Mouse (Mus musculus) ES-Bruce4 (cell line): ENCODE measurements around the gene Dnmt1. TPM values are rescaled to one million over a fixed set of nuclear protein-coding genes. Genes with fewer than 3 reads are reported as not detected.
A peak's percentile ranks its signal among the peaks of the same experiment; 100 is the strongest.
"Not testable (repeated sequence)": the region's sequence is repeated elsewhere in the genome, so short reads cannot be mapped to it uniquely, and the experiment has no call there.

Experiments used
- H3K27ac ChIP-seq: 2 replicates; pipeline ENCODE4 v1.5.1; 2012; ENCODE audit warnings: low read length, inconsistent platforms; ENCODE audit not compliant: insufficient read depth
- H3K27me3 ChIP-seq: 2 replicates; pipeline ENCODE4 v1.6.1; 2012; ENCODE audit warnings: mild to moderate bottlenecking, low read length, inconsistent platforms; ENCODE audit not compliant: control insufficient read depth, poor library complexity, insufficient read depth, severe bottlenecking
- H3K36me3 ChIP-seq: 2 replicates; pipeline ENCODE4 v1.6.1; 2012; ENCODE audit warnings: inconsistent platforms, mild to moderate bottlenecking, low read length, moderate library complexity; ENCODE audit not compliant: control insufficient read depth, poor library complexity, insufficient read depth, severe bottlenecking
- H3K4me1 ChIP-seq: one replicate; pipeline ENCODE4 v1.8.1; 2011; ENCODE audit warnings: low read length; ENCODE audit not compliant: control insufficient read depth, insufficient read depth
- H3K4me3 ChIP-seq: 2 replicates; pipeline ENCODE4 v1.5.1; 2011; ENCODE audit warnings: low read depth, mild to moderate bottlenecking, low read length
- H3K9ac ChIP-seq: 2 replicates; pipeline ENCODE4 v1.6.1; 2012; ENCODE audit warnings: low read depth, mild to moderate bottlenecking, inconsistent platforms; ENCODE audit not compliant: poor library complexity, severe bottlenecking
- H3K9me3 ChIP-seq: replicated peaks from 2 replicates; pipeline ENCODE4 v1.6.1; 2012; ENCODE audit warnings: mild to moderate bottlenecking, low read length, inconsistent platforms; ENCODE audit not compliant: control insufficient read depth, poor library complexity, insufficient read depth, severe bottlenecking
- CTCF ChIP-seq: IDR thresholded peaks from one replicate; pipeline ENCODE4 v1.8.1; 2011; ENCODE audit warnings: low read depth, low read length
- EP300 ChIP-seq: IDR thresholded peaks from 2 replicates; pipeline ENCODE4 v1.6.1; 2011; ENCODE audit warnings: low read depth, low read length; ENCODE audit not compliant: insufficient read depth
- POLR2A ChIP-seq: IDR thresholded peaks from one replicate; pipeline ENCODE4 v1.8.1; 2011; ENCODE audit warnings: low read length; ENCODE audit not compliant: insufficient read depth
- polyA plus RNA-seq: library from polyadenylated mRNA; stranded (reverse); fragments of >200 nt; gene quantifications from 2 replicates; pipeline ENCODE4 v1.2.4, GENCODE M21; 2011; ENCODE audit warnings: low read depth; ENCODE audit not compliant: missing spikeins, insufficient read depth, insufficient read length

The Dnmt1 gene
- polyA plus RNA-seq, 1 experiment = 120 TPM

- TF ChIP-seq EP300 (no peak), POLR2A (no peak), CTCF (peak; percentile 71)
Measured at GRCm38 (mm10) chr9:21000811-21001210, 41.1 kb upstream of the Dnmt1 start.

GRCm38 (mm10) chr9:20998337-20998736 is 38.6 kb upstream of the Dnmt1 start:
- H3K9ac ChIP-seq, H3K9me3 ChIP-seq, H3K36me3 ChIP-seq, H3K4me1 ChIP-seq, H3K27ac ChIP-seq, H3K27me3 ChIP-seq, H3K4me3 ChIP-seq: not testable (repeated sequence)

More at GRCm38 (mm10) chr9:21000811-21001210, 41.1 kb upstream of the Dnmt1 start:
- Histone ChIP-seq H3K9me3 (no peaks in the 10 kb centered on the region), H3K36me3 (peaks cover 6% of the 10 kb centered on the region; the same call in 1 of the 2 replicates), H3K9ac (peak overlapping the region; percentile 81; the same call in 1 of the 2 replicates), H3K27ac (peak overlapping the region; percentile 58; the same call in 1 of the 2 replicates), H3K27me3 (no peaks in the 10 kb centered on the region), H3K4me1 (no peaks in the 10 kb centered on the region), H3K4me3 (no peak overlapping the region)

GRCm38 (mm10) chr9:20997065-20997464 is 37.4 kb upstream of the Dnmt1 start:
- Histone ChIP-seq H3K4me1 (no peaks in the 10 kb centered on the region), H3K9ac (no peak overlapping the region), H3K27ac (no peak overlapping the region), H3K27me3 (no peaks in the 10 kb centered on the region), H3K4me3 (no peak overlapping the region), H3K36me3 (no peaks in the 10 kb centered on the region), H3K9me3 (no peaks in the 10 kb centered on the region)
- TF ChIP-seq EP300 (no peak), CTCF (no peak), POLR2A (no peak)

GRCm38 (mm10) chr9:20995069-20995468 is 35.4 kb upstream of the Dnmt1 start:
- no peak overlapping the region for H3K27ac ChIP-seq
- no peaks in the 10 kb centered on the region for H3K27me3 ChIP-seq
- no peaks in the 10 kb centered on the region for H3K9me3 ChIP-seq
- no peak overlapping the region for H3K9ac ChIP-seq
- no peak overlapping the region for H3K4me3 ChIP-seq
- H3K4me1 ChIP-seq = peaks cover 4% of the 10 kb centered on the region
- TF ChIP-seq EP300 (no peak), CTCF (no peak), POLR2A (no peak)
- H3K36me3 ChIP-seq = no peaks in the 10 kb centered on the region

- Histone ChIP-seq H3K27me3 (no peaks in the 10 kb centered on the region), H3K9ac (no peak overlapping the region), H3K9me3 (no peaks in the 10 kb centered on the region), H3K4me3 (no peak overlapping the region), H3K36me3 (no peaks in the 10 kb centered on the region), H3K4me1 (peaks cover 4% of the 10 kb centered on the region), H3K27ac (no peak overlapping the region)
- TF ChIP-seq EP300 = no peak
- TF ChIP-seq CTCF = no peak
- no peak for TF ChIP-seq POLR2A
Measured at GRCm38 (mm10) chr9:20993165-20993898, 33.6 kb upstream of the Dnmt1 start.

GRCm38 (mm10) chr9:20991587-20991986 is 31.9 kb upstream of the Dnmt1 start:
- H3K9ac ChIP-seq = 0 out of 2 replicates have a peak overlapping the region, but pooled peaks have one; percentile 1
- no peaks in the 10 kb centered on the region for H3K27me3 ChIP-seq
- peaks cover 4% of the 10 kb centered on the region for H3K4me1 ChIP-seq
- no peak for TF ChIP-seq EP300
- no peak for TF ChIP-seq CTCF
- no peak for TF ChIP-seq POLR2A
- no peak overlapping the region for H3K4me3 ChIP-seq
- peak overlapping the region; percentile 64 for H3K27ac ChIP-seq
- H3K36me3 ChIP-seq = no peaks in the 10 kb centered on the region
- H3K9me3 ChIP-seq = no peaks in the 10 kb centered on the region
